Mouse (Mus musculus) megakaryocyte, adult 5-6 weeks (primary cell): ENCODE measurements around the gene Arhgap8. TPM values are rescaled to one million over a fixed set of nuclear protein-coding genes. Genes with fewer than 3 reads are reported as not detected.
"Not testable (repeated sequence)": the region's sequence is repeated elsewhere in the genome, so short reads cannot be mapped to it uniquely, and the experiment has no call there.

Experiments used
- ATAC-seq: 2 replicates; pipeline ENCODE4 v1.8.0; 2016; ENCODE audit warnings: mild to moderate bottlenecking, inconsistent platforms; ENCODE audit not compliant: poor library complexity, severe bottlenecking
- total RNA-seq, 2 experiments: library from RNA; stranded (forward) in 1 of 2; stranded (reverse) in 1 of 2; fragments of 153-499, 151-499 nt in 1 of 2; fragments of 221-1000, 200-1000 nt in 1 of 2; gene quantifications; 2 replicates each; pipeline versions ENCODE4 v1.2.3 to v1.2.4; 2015 to 2017

Gene Arhgap8
- total RNA-seq, 2 experiments from 2014 or later: not detected

- no peak for ATAC-seq
These were observed 12.0 kb downstream of the Arhgap8 start for GRCm38 (mm10) chr15:84731676-84732424.

- no peak for ATAC-seq
These were observed 12.5 kb downstream of the Arhgap8 start for GRCm38 (mm10) chr15:84732425-84732749.

- ATAC-seq: no peak
These were observed 16.6 kb downstream of the Arhgap8 start for GRCm38 (mm10) chr15:84736346-84736993.

- ATAC-seq: no peak
These were observed 17.1 kb downstream of the Arhgap8 start for GRCm38 (mm10) chr15:84736994-84737346.

- no peak for ATAC-seq
These were observed 18.4 kb downstream of the Arhgap8 start for GRCm38 (mm10) chr15:84738246-84738645.

- no peak for ATAC-seq
These were observed 21.7 kb downstream of the Arhgap8 start for GRCm38 (mm10) chr15:84741573-84741972.

- ATAC-seq: no peak
These were observed 23.5 kb downstream of the Arhgap8 start for GRCm38 (mm10) chr15:84743347-84743746.

GRCm38 (mm10) chr15:84744308-84744707 lies 24.5 kb downstream of the Arhgap8 start:
- no peak for ATAC-seq

- no peak for ATAC-seq
These were observed 26.0 kb downstream of the Arhgap8 start for GRCm38 (mm10) chr15:84745831-84746230.

- peak; percentile 47; the same call in 1 of the 2 replicates for ATAC-seq
These were observed 35.1 kb downstream of the Arhgap8 start for GRCm38 (mm10) chr15:84754987-84755386.

- ATAC-seq: no peak
These were observed 36.6 kb downstream of the Arhgap8 start for GRCm38 (mm10) chr15:84756426-84756825.

- no peak for ATAC-seq
These were observed 38.6 kb downstream of the Arhgap8 start for GRCm38 (mm10) chr15:84758493-84758892.

- no peak for ATAC-seq
These were observed 43.0 kb downstream of the Arhgap8 start for GRCm38 (mm10) chr15:84762712-84763422.

- ATAC-seq: no peak
These were observed 43.6 kb downstream of the Arhgap8 start for GRCm38 (mm10) chr15:84763423-84763812.

GRCm38 (mm10) chr15:84766621-84767020 lies 46.8 kb downstream of the Arhgap8 start:
- no peak for ATAC-seq

- not testable (repeated sequence) for ATAC-seq
These were observed 48.7 kb downstream of the Arhgap8 start for GRCm38 (mm10) chr15:84768531-84768930.

GRCm38 (mm10) chr15:84769641-84770341 lies 49.9 kb downstream of the Arhgap8 start:
- no peak for ATAC-seq

GRCm38 (mm10) chr15:84772191-84773111 lies 52.6 kb downstream of the Arhgap8 start:
- no peak for ATAC-seq

GRCm38 (mm10) chr15:84775421-84776174 lies 55.7 kb downstream of the Arhgap8 start:
- no peak for ATAC-seq
